Mouse (Mus musculus) midbrain, embryonic 11.5 days (tissue): ENCODE results near the gene Slc9a8. TPM values are rescaled to one million over a fixed set of nuclear protein-coding genes. Genes with fewer than 3 reads are reported as not detected.

ENCODE experiments used
- ATAC-seq: fragments of 200-750 bp; cut with Nextera tagmentation; 2 replicates; pipeline ENCODE4 v1.8.0; 2017; ENCODE audit warnings: moderate TSS enrichment, moderate library complexity; ENCODE audit not compliant: low FRiP score
- DNase-seq: peaks from one replicate; pipeline ENCODE4 v3.0.0; 2015; ENCODE audit warnings: low spot score; ENCODE audit errors: missing footprints
- H3K27ac ChIP-seq: fragments of 300-500 bp; sonication (generic); 2 replicates; pipeline ENCODE4 v1.5.1; 2014; ENCODE audit warnings: low read depth, low read length
- H3K27me3 ChIP-seq: fragments of 300-500 bp; sonication (generic); 2 replicates; pipeline ENCODE4 v1.6.1; 2014; ENCODE audit warnings: mild to moderate bottlenecking, low read length, moderate library complexity, mixed read lengths; ENCODE audit not compliant: control insufficient read depth, insufficient read depth
- H3K36me3 ChIP-seq: fragments of 300-500 bp; sonication (generic); 2 replicates; pipeline ENCODE4 v1.6.1; 2014; ENCODE audit warnings: mild to moderate bottlenecking, low read length, moderate library complexity, mixed read lengths; ENCODE audit not compliant: control insufficient read depth, insufficient read depth
- H3K4me1 ChIP-seq: fragments of 300-500 bp; sonication (generic); 2 replicates; pipeline ENCODE4 v1.6.1; 2014; ENCODE audit warnings: low read length; ENCODE audit not compliant: control insufficient read depth, insufficient read depth
- H3K4me2 ChIP-seq: fragments of 300-500 bp; sonication (generic); 2 replicates; pipeline ENCODE4 v1.6.1; 2014; ENCODE audit warnings: mild to moderate bottlenecking, moderate library complexity
- H3K4me3 ChIP-seq: fragments of 300-500 bp; sonication (generic); 2 replicates; pipeline ENCODE4 v1.5.1; 2014; ENCODE audit warnings: low read depth, low read length
- H3K9ac ChIP-seq: fragments of 300-500 bp; sonication (generic); 2 replicates; pipeline ENCODE4 v1.6.1; 2014; ENCODE audit warnings: low read length
- H3K9me3 ChIP-seq: fragments of 300-500 bp; sonication (generic); 2 replicates; pipeline ENCODE4 v1.6.1; 2016; ENCODE audit warnings: low read length; ENCODE audit not compliant: control insufficient read depth
- WGBS: fragments of 180-500 bp; shearing (Covaris S2); extraction: QIAGEN DNeasy Blood & Tissue Kit; methylation state at CpG from one replicate; pipeline ENCODE4 v1.1.7; 2014; 5-methylcytosine and 5-hydroxymethylcytosine counted together
- polyA plus RNA-seq: library from polyadenylated mRNA; unstranded; fragments of >200 nt; fragmentation: Nextera tagmentation; extraction: Ambion mirVana; gene quantifications from 2 replicates; pipeline ENCODE4 v1.2.1, GENCODE M21; 2014

Gene Slc9a8
- polyA plus RNA-seq, 1 experiment from 2014 or later: 15.1 TPM

DNA sequence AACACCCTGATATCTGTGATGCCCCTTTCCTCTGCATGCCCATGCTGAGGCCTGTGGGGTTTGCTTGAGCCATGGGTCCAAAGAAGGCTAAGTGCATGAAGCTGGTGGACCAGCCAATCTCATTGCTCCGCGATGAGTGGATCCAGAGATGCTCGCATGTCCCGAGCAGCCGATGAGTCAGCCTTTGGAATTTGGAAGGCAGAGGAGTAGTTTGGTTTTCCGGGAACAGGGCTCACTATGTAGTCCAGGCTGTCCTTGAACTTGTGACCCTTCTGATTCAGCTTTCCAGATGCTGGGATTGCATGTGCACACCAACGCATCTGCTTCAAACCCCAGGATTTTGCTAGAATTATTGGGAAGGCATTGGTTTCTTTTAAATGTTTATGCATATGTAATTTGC lies 21.9 kb upstream of the Slc9a8 start:
- Histone ChIP-seq H3K4me3 (no peak overlapping the region), H3K9me3 (no peaks in the 10 kb centered on the region), H3K9ac (no peak overlapping the region), H3K36me3 (no peaks in the 10 kb centered on the region), H3K27me3 (no peaks in the 10 kb centered on the region), H3K4me1 (no peaks in the 10 kb centered on the region), H3K27ac (no peak overlapping the region), H3K4me2 (no peak overlapping the region)
- 89% methylated on average over 7 of the region's 7 CpGs for WGBS
- DNase-seq (peak; percentile 23), ATAC-seq (no peak)

DNA sequence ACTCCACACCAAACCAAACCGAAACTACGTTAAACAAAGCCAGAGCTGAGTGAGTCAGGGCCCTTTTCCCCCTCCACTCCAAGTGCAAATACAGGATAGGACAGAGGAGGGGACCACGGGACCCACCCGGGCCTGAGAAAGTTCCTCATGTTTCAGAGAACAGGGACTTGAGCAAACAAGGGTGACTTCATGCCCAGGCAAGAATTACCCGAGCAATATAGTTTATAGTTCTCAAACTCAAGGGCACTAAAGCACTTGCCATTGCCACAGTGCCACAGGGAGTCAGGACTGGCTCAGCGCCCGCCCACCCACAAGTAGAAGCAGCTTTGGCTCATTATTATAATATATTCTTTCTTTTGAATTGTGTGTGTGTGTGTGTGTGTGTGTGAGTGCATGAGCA lies 18.4 kb upstream of the Slc9a8 start:
- Histone ChIP-seq H3K9me3 (no peaks in the 10 kb centered on the region), H3K4me3 (no peak overlapping the region), H3K36me3 (no peaks in the 10 kb centered on the region), H3K27me3 (no peaks in the 10 kb centered on the region), H3K4me2 (no peak overlapping the region), H3K27ac (no peak overlapping the region), H3K4me1 (no peaks in the 10 kb centered on the region), H3K9ac (no peak overlapping the region)
- ATAC-seq (no peak), DNase-seq (no peak)
- 83% methylated on average over 7 of the region's 7 CpGs for whole genome bisulfite sequencing

DNA sequence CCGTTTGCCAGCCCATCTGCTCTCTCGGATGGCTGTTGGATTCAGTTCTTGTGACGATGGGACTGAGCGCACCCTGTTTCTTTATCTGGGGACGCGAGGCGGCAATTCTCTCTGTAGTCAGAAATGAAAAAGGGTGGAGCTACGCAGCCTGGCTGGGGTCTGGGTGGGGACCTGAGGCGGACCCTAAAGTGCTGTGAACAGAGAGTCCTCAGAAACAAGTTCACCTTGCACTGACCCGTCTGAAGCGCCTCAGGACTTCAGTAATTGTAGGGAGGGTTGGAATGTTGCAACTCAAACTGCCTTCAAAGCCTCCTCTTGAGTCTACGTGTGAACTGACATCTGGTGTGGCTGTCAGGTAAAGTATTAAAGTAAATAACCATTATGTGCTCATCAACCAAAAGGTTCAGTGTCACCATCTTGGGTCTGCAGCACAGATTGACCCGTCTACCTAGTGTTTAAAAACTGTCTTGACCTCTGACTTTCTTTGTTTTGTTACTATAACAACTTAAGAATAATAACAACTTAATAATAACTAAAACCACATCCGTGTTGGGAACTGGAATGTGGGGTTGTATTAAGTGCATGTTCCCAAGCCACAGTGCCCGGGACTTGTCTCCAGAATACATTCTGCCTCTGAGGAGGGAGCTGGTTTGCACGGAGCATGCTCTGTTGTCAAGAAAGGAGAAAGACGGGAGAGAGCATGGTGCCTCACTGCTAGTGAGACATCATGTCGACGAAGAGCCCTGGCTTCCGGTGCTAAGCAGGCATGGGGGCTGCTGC lies 16.2 kb upstream of the Slc9a8 start:
- Histone ChIP-seq H3K4me3 (no peak overlapping the region), H3K27ac (no peak overlapping the region), H3K27me3 (no peaks in the 10 kb centered on the region), H3K36me3 (no peaks in the 10 kb centered on the region), H3K4me2 (no peak overlapping the region), H3K9ac (no peak overlapping the region), H3K4me1 (no peaks in the 10 kb centered on the region), H3K9me3 (no peaks in the 10 kb centered on the region)
- no peak for ATAC-seq
- 82% methylated on average over 20 of the region's 20 CpGs for WGBS
- DNase-seq: no peak

DNA sequence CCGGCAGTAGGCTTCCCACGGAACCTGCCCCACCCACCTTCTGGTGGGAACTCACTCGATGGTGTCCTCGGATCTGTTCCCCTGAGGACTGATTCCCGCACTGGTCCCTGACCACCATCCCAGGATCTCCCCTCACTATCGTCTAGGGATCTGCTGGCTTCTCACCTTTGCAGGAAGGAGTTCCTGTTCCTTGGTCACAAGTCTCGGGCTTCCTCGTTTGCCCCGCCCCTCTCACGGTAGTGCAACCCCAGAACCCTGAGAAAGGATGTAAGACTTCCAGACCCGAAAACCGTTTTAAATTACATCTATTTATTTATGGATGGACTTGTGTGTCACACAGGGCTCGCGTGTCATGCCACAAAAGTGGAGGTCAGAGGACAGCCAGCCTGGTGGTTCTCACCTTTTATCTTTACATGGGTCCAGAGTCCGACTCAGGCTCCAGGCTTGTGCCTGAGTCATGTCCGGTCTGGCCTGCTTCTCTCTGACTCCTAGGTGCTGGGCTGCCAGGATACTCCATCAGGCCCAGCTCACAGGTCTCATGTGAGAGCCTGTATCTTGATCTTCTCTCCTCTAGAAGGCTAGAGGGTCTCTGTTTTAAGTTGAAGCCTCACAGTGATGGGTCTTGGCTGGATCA lies 14.1 kb upstream of the Slc9a8 start:
- no peak overlapping the region for H3K9ac ChIP-seq
- H3K4me3 ChIP-seq: no peak overlapping the region
- WGBS: 96% methylated on average over 16 of the region's 16 CpGs
- no peak overlapping the region for H3K4me2 ChIP-seq
- H3K27ac ChIP-seq: no peak overlapping the region
- no peak for ATAC-seq
- no peaks in the 10 kb centered on the region for H3K9me3 ChIP-seq
- no peaks in the 10 kb centered on the region for H3K27me3 ChIP-seq
- no peaks in the 10 kb centered on the region for H3K4me1 ChIP-seq
- DNase-seq: peak; percentile 35
- H3K36me3 ChIP-seq: no peaks in the 10 kb centered on the region

DNA sequence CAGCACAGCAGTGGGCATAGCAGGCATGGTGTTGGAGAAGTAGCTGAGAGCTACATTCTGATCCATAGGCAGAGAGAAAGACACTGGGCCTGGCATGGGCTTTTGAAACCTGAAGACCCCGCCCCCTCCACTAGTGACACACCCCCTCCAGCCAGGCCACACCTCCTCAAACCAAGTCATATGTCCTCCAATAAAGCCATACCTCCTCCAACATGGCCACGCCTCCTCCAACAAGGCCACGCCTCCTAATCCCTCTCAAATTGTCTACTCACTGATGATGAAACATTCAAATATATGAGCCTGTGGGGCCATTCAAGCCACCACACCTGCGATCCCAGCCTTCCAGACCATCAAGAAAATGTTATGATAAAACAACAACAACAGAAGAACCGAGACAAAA lies 7.1 kb upstream of the Slc9a8 start:
- H3K4me2 ChIP-seq: no peak overlapping the region
- no peak overlapping the region for H3K27ac ChIP-seq
- DNase-seq (no peak), ATAC-seq (no peak)
- H3K9me3 ChIP-seq: no peaks in the 10 kb centered on the region; the same call in 1 of the 2 replicates
- H3K36me3 ChIP-seq: no peaks in the 10 kb centered on the region
- H3K4me3 ChIP-seq: no peak overlapping the region
- no peaks in the 10 kb centered on the region for H3K4me1 ChIP-seq
- WGBS: 80% methylated on average over 5 of the region's 5 CpGs
- no peak overlapping the region for H3K9ac ChIP-seq
- no peaks in the 10 kb centered on the region for H3K27me3 ChIP-seq

DNA sequence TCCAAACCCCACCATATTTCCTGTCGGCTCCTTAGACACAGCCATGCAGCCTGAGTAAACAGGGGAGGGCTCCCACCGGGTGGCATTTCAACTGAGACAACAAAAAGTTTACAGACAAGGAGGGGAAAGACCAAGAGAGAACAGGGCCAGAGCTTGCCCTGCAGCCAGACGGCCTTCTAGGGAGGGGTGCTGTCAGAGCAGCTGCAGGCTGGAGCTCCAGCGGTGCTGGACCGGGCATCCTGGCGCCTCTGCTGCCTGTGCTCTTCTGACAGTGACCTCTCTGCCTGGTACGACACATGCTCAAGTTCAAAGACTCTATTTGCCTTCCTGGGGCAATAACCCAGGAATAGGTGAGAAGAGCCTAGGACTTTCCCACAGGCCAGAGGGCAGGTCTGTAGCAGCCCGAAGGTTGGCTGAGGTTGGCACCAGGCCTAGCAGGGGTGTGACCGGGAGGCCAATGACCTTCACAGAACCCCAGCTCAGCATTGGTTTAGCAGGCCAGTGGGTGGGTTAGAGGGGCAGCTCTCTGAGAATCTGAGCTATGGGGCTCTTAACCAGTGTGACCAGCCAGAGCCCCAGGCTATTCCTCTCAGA lies 5.4 kb upstream of the Slc9a8 start:
- WGBS: 86% methylated on average over 9 of the region's 9 CpGs
- H3K27ac ChIP-seq: no peak overlapping the region
- no peak for ATAC-seq

DNA sequence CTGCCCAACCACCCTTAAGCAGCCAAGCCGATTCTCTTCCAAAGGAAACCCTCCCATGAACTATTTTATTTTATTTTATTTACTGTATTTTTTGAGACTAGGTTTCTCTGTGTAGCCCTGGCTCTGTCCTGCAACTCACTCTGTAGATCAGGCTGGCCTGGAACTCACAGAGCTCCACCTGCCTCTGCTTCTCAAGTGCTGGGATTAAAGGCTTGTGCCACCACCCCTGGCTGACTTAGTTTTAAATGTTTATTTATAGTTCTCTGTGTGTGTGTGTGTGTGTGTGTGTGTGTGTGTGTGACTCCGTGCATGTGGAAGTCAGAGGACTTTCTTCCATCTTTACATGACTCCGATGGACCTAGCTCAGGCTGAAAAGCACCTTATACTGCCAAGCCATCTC lies 4.5 kb upstream of the Slc9a8 start:
- Histone ChIP-seq H3K4me1 (peaks cover 8% of the 10 kb centered on the region), H3K27ac (no peak overlapping the region), H3K4me2 (no peak overlapping the region), H3K27me3 (no peaks in the 10 kb centered on the region), H3K9me3 (no peaks in the 10 kb centered on the region; the same call in 1 of the 2 replicates), H3K4me3 (no peak overlapping the region), H3K36me3 (no peaks in the 10 kb centered on the region), H3K9ac (no peak overlapping the region)
- DNase-seq (no peak), ATAC-seq (no peak)
- 79% methylated on average over 3 of the region's 3 CpGs for WGBS

More for the DNA sequence above, 5.4 kb upstream of the Slc9a8 start:
- Histone ChIP-seq H3K4me2 (no peak overlapping the region), H3K4me1 (peaks cover 8% of the 10 kb centered on the region), H3K27me3 (no peaks in the 10 kb centered on the region), H3K4me3 (no peak overlapping the region), H3K9me3 (no peaks in the 10 kb centered on the region; the same call in 1 of the 2 replicates), H3K36me3 (no peaks in the 10 kb centered on the region), H3K9ac (no peak overlapping the region)
- no peak for DNase-seq

DNA sequence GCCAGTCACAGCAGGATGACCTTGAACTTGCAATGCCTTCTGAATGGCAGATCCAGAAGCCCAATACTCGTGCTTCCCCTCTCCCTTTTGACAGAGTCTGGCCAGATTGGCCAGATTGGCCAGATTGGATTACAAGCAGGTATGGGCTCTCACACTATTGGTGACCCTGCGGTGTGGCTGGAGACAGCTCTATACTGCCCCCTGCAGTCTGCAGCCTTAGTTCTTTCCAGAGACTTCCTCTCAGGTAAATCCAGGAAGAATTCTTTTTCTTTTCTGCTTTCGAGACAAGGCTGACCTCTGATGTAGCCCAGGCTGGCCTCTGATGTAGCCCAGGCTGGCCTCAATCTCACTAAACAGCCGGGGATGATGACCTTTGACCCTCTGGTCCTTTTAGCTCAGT lies 3.8 kb upstream of the Slc9a8 start:
- Histone ChIP-seq H3K4me3 (no peak overlapping the region), H3K9ac (no peak overlapping the region), H3K27me3 (no peaks in the 10 kb centered on the region), H3K9me3 (no peaks in the 10 kb centered on the region; the same call in 1 of the 2 replicates), H3K4me1 (peaks cover 12% of the 10 kb centered on the region), H3K4me2 (no peak overlapping the region), H3K27ac (no peak overlapping the region), H3K36me3 (no peaks in the 10 kb centered on the region)
- no peak for ATAC-seq
- WGBS: 35% methylated on average over 4 of the region's 4 CpGs
- peak; percentile 91 for DNase-seq

DNA sequence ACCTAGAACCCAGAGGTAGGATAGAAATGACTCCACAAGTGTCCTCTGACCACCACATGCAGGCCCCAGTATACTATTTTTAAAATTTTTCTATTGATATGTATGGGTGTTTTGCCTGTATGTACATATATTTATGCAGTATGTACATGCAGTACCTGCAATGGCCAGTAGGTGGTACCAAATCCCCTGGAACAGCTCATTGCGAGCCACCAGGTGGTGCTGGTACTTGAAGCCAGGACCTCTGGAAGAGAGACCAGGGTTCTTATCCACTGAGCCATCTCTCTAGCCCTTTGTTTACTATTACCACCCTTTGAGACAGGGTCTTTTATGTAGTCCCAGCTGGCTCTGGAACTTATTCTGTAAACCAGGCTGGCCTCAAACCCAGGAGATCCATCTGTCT lies 2.3 kb upstream of the Slc9a8 start:
- 36% methylated on average over 1 of the region's 1 CpGs for WGBS
- no peaks in the 10 kb centered on the region for H3K27me3 ChIP-seq
- H3K4me1 ChIP-seq: peaks cover 12% of the 10 kb centered on the region
- DNase-seq (peak; percentile 94), ATAC-seq (no peak)
- H3K27ac ChIP-seq: no peak overlapping the region
- H3K9me3 ChIP-seq: no peaks in the 10 kb centered on the region; the same call in 1 of the 2 replicates
- H3K36me3 ChIP-seq: no peaks in the 10 kb centered on the region
- no peak overlapping the region for H3K4me3 ChIP-seq
- H3K4me2 ChIP-seq: no peak overlapping the region
- H3K9ac ChIP-seq: no peak overlapping the region
